Mouse (Mus musculus) lung, embryonic 15.5 days (tissue): ENCODE measurements around the gene Sult2b1. TPM values are rescaled to one million over a fixed set of nuclear protein-coding genes. Genes with fewer than 3 reads are reported as not detected.
A peak's percentile ranks its signal among the peaks of the same experiment; 100 is the strongest.

ENCODE experiments used
- ATAC-seq: fragments of 200-750 bp; cut with Nextera tagmentation; 2 replicates; pipeline ENCODE4 v1.8.0; 2017; ENCODE audit warnings: moderate number of reproducible peaks, borderline replicate concordance; ENCODE audit not compliant: low FRiP score, low TSS enrichment; ENCODE audit errors: extremely low read depth
- H3K27ac ChIP-seq: fragments of 300-500 bp; sonication (generic); 2 replicates; pipeline ENCODE4 v1.5.1; 2015; ENCODE audit warnings: moderate library complexity, mild to moderate bottlenecking, inconsistent platforms
- H3K27me3 ChIP-seq: fragments of 300-500 bp; sonication (generic); 2 replicates; pipeline ENCODE4 v1.6.1; 2015; ENCODE audit warnings: inconsistent platforms
- H3K36me3 ChIP-seq: fragments of 300-500 bp; sonication (generic); 2 replicates; pipeline ENCODE4 v1.6.1; 2015; ENCODE audit warnings: inconsistent platforms
- H3K4me1 ChIP-seq: fragments of 300-500 bp; sonication (generic); 2 replicates; pipeline ENCODE4 v1.6.1; 2015; ENCODE audit warnings: inconsistent platforms
- H3K4me2 ChIP-seq: fragments of 300-500 bp; sonication (generic); 2 replicates; pipeline ENCODE4 v1.6.1; 2015; ENCODE audit warnings: inconsistent platforms, mild to moderate bottlenecking, moderate library complexity
- H3K4me3 ChIP-seq: fragments of 300-500 bp; sonication (generic); 2 replicates; pipeline ENCODE4 v1.5.1; 2015; ENCODE audit warnings: mild to moderate bottlenecking, inconsistent platforms
- H3K9ac ChIP-seq: fragments of 300-500 bp; sonication (generic); 2 replicates; pipeline ENCODE4 v1.6.1; 2015; ENCODE audit warnings: inconsistent platforms
- H3K9me3 ChIP-seq: fragments of 300-500 bp; sonication (generic); 2 replicates; pipeline ENCODE4 v1.6.1; 2016; ENCODE audit warnings: inconsistent platforms
- WGBS: fragments of 180-500 bp; shearing (Covaris S2); methylation state at CpG from one replicate; pipeline ENCODE4 v1.1.7; 2015; 5-methylcytosine and 5-hydroxymethylcytosine counted together
- polyA plus RNA-seq: library from polyadenylated mRNA; unstranded; fragments of >200 nt; fragmentation: Nextera tagmentation; extraction: Ambion mirVana; gene quantifications from 2 replicates; pipeline ENCODE4 v1.2.1, GENCODE M21; 2015

The Sult2b1 gene
- polyA plus RNA-seq, 1 experiment from 2014 or later: 6.1 TPM

DNA sequence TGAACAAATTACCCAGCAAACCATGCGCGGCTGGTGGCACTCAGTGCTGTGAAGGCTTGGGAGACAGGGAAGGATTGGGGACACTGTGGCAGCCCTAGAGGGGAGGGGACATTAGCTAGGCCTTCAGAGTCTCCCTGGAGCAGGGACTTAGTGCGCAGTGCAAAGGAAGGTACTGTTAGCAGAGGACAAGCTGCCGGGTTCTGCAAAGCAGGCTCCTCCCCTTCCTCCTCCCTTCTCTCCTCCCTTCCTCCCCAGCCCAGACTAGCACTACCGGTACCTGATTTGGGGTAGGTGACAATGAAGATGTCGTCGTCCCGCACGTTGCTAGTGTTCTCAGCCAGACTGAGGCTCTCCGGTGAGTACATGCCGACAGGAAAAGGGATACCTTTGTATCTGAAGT is 42.7 kb downstream of the Sult2b1 start:
- WGBS: 28% methylated on average over 11 of the region's 11 CpGs
- peak overlapping the region; percentile 53 for H3K4me2 ChIP-seq
- 0 out of 2 replicates have a peak, but pooled peaks have one; percentile 66 for ATAC-seq
- no peaks in the 10 kb centered on the region for H3K9me3 ChIP-seq
- peaks cover 9% of the 10 kb centered on the region; the same call in 1 of the 2 replicates for H3K4me1 ChIP-seq
- H3K9ac ChIP-seq: no peak overlapping the region
- H3K27ac ChIP-seq: 0 out of 2 replicates have a peak overlapping the region, but pooled peaks have one; percentile 0
- no peaks in the 10 kb centered on the region for H3K27me3 ChIP-seq
- H3K36me3 ChIP-seq: no peaks in the 10 kb centered on the region
- peak overlapping the region; percentile 33 for H3K4me3 ChIP-seq

- Histone ChIP-seq H3K4me3 (no peak overlapping the region), H3K4me1 (peaks cover 9% of the 10 kb centered on the region; the same call in 1 of the 2 replicates), H3K27ac (no peak overlapping the region), H3K9ac (no peak overlapping the region), H3K36me3 (no peaks in the 10 kb centered on the region), H3K9me3 (no peaks in the 10 kb centered on the region), H3K27me3 (no peaks in the 10 kb centered on the region), H3K4me2 (peak overlapping the region; percentile 53)
- no peak for ATAC-seq
- 77% methylated on average over 12 of the region's 12 CpGs for WGBS
Observed at GRCm38 (mm10) chr7:45741308-45741707, 43.2 kb downstream of the Sult2b1 start.

DNA sequence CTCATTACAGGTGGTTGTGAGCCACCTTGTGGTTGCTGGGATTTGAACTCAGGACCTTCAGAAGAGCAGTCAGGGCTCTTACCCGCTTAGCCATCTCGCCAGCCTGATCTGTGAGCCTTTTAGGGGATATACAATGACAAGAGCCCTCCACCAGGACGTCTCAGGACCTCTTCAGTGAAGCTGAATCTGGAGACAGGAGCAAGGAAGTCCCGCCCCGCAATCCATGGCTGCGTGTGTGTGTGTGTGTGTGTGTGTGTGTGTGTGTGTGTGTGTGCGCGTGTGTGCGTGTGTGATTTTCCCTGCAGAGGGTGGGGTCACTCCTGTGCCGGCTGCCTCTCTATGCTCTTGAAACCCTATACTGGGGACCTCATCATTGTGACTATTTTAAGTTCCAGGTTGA is 44.6 kb downstream of the Sult2b1 start:
- Histone ChIP-seq H3K9ac (no peak overlapping the region), H3K4me1 (peaks cover 9% of the 10 kb centered on the region; the same call in 1 of the 2 replicates), H3K27me3 (no peaks in the 10 kb centered on the region), H3K9me3 (no peaks in the 10 kb centered on the region), H3K4me3 (no peak overlapping the region), H3K27ac (no peak overlapping the region), H3K4me2 (no peak overlapping the region), H3K36me3 (no peaks in the 10 kb centered on the region)
- no peak for ATAC-seq
- WGBS: 57% methylated on average over 10 of the region's 10 CpGs

DNA sequence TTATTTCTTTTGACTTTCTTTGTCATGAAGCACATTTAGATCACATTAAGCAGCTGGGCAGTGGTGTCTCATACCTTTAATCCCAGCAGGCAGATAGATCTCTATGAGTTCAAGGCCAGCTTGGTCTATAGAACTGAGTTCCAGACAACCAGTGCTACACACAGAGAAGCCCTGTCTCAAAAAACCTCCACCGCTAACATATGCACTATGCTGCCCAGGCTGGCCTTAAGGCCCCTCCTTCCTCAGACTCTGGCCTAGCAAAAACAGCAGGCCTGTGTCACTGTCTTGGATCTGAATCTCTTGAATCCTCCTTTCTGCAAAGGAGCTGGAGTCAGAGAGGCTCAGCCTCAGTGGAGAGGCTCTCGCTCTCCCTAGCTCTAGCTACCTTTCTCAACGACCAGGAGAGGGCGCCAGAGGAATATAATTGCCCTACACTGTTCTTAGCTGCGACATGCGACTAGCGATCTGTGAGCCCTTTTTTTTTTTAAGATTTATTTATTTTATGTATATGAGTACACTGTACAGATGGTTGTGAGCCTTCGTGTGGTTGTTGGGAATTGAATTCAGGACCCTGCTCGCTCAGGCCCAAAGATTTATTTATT is 45.2 kb downstream of the Sult2b1 start:
- Histone ChIP-seq H3K4me2 (no peak overlapping the region), H3K27ac (no peak overlapping the region), H3K9me3 (no peaks in the 10 kb centered on the region), H3K4me3 (no peak overlapping the region), H3K27me3 (no peaks in the 10 kb centered on the region), H3K4me1 (peaks cover 9% of the 10 kb centered on the region; the same call in 1 of the 2 replicates), H3K9ac (no peak overlapping the region), H3K36me3 (no peaks in the 10 kb centered on the region)
- 7% methylated on average over 9 of the region's 9 CpGs for WGBS
- peak; percentile 73 for ATAC-seq

GRCm38 (mm10) chr7:45733477-45733876 is 51.0 kb downstream of the Sult2b1 start:
- no peak overlapping the region for H3K27ac ChIP-seq
- peaks cover 9% of the 10 kb centered on the region; the same call in 1 of the 2 replicates for H3K4me1 ChIP-seq
- H3K27me3 ChIP-seq: no peaks in the 10 kb centered on the region
- no peak overlapping the region for H3K4me3 ChIP-seq
- no peak for ATAC-seq
- WGBS: 74% methylated on average over 5 of the region's 5 CpGs
- peaks cover 3% of the 10 kb centered on the region; the same call in 1 of the 2 replicates for H3K36me3 ChIP-seq
- H3K4me2 ChIP-seq: no peak overlapping the region
- H3K9ac ChIP-seq: no peak overlapping the region
- H3K9me3 ChIP-seq: no peaks in the 10 kb centered on the region

GRCm38 (mm10) chr7:45730727-45731431 is 53.6 kb downstream of the Sult2b1 start:
- H3K9me3 ChIP-seq: no peaks in the 10 kb centered on the region
- no peak overlapping the region for H3K27ac ChIP-seq
- no peak overlapping the region for H3K4me3 ChIP-seq
- H3K4me2 ChIP-seq: no peak overlapping the region
- no peaks in the 10 kb centered on the region for H3K27me3 ChIP-seq
- peaks cover 14% of the 10 kb centered on the region for H3K36me3 ChIP-seq
- peaks cover 9% of the 10 kb centered on the region; the same call in 1 of the 2 replicates for H3K4me1 ChIP-seq
- ATAC-seq: peak; percentile 31; the same call in 1 of the 2 replicates
- H3K9ac ChIP-seq: no peak overlapping the region
- WGBS: 16% methylated on average over 16 of the region's 16 CpGs

GRCm38 (mm10) chr7:45727625-45728024 is 56.8 kb downstream of the Sult2b1 start:
- Histone ChIP-seq H3K4me3 (no peak overlapping the region), H3K27ac (no peak overlapping the region), H3K9ac (no peak overlapping the region), H3K4me2 (no peak overlapping the region), H3K27me3 (no peaks in the 10 kb centered on the region), H3K36me3 (peaks cover 45% of the 10 kb centered on the region), H3K4me1 (peaks cover 9% of the 10 kb centered on the region; the same call in 1 of the 2 replicates), H3K9me3 (no peaks in the 10 kb centered on the region)
- ATAC-seq: no peak
- 61% methylated on average over 3 of the region's 3 CpGs for WGBS

DNA sequence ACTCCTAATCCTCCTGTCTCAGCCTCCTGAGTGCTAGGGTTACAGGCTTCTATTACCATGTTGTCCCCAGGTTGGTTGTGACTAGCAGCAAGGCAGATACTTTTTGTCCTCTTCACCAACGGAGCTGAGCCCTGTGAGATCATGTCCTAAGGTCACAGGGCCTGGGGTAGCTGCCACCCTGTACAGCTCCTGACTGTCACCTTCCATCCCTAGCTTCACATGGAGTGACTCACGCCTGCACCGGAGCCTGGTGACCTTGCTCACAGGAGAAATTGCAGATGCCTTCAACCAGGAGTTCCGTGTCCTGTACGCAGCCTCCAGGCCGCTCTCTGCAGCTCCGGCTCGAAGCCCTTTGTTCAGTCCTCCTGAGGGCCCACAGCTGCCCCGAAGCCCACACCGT is 58.0 kb downstream of the Sult2b1 start:
- no peak overlapping the region for H3K9ac ChIP-seq
- peaks cover 9% of the 10 kb centered on the region; the same call in 1 of the 2 replicates for H3K4me1 ChIP-seq
- H3K9me3 ChIP-seq: no peaks in the 10 kb centered on the region
- H3K4me2 ChIP-seq: no peak overlapping the region
- no peak overlapping the region for H3K4me3 ChIP-seq
- no peaks in the 10 kb centered on the region for H3K27me3 ChIP-seq
- WGBS: 90% methylated on average over 10 of the region's 10 CpGs
- peaks cover 57% of the 10 kb centered on the region for H3K36me3 ChIP-seq
- H3K27ac ChIP-seq: no peak overlapping the region
- ATAC-seq: no peak

DNA sequence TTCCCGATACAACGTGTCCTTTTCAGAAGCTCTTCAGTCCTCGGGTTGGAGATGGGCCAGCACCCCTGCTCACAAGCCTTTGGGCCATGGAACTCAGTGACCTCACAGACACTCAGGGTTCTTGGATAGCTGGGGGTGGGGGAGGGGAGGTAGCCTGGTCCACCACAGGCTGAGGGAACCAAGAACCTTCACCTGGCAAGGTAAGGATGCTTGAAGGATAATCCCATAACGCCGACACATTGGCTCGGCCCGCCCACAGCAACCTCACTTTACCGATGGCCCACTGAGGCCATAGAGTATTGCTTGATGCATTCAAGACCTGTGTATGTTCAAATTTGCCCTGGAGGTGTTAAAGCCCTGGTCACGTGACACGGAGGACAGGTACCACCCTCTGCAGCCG is 58.8 kb downstream of the Sult2b1 start, which contains the start of gene Spaca4:
Gene Spaca4 (minus strand): TSS at position 101 of the 400 bp plus-strand sequence.
- no peaks in the 10 kb centered on the region for H3K27me3 ChIP-seq
- WGBS: 89% methylated on average over 11 of the region's 11 CpGs
- H3K27ac ChIP-seq: no peak within 1 kb of the TSS
- H3K9ac ChIP-seq: no peak within 1 kb of the TSS
- peaks cover 7% of the 10 kb centered on the region for H3K4me1 ChIP-seq
- no peaks in the 10 kb centered on the region for H3K9me3 ChIP-seq
- no peak for ATAC-seq
- H3K4me3 ChIP-seq: no peak within 1 kb of the TSS
- H3K36me3 ChIP-seq: peaks cover 63% of the 10 kb centered on the region
- no peak within 1 kb of the TSS for H3K4me2 ChIP-seq

- Histone ChIP-seq H3K9ac (no peak overlapping the region), H3K4me1 (peaks cover 9% of the 10 kb centered on the region), H3K27me3 (no peaks in the 10 kb centered on the region), H3K4me3 (no peak overlapping the region), H3K36me3 (peaks cover 69% of the 10 kb centered on the region), H3K27ac (no peak overlapping the region), H3K4me2 (no peak overlapping the region), H3K9me3 (no peaks in the 10 kb centered on the region)
- ATAC-seq: no peak
- WGBS: 84% methylated on average over 9 of the region's 9 CpGs
Observed at GRCm38 (mm10) chr7:45725151-45725550, 59.3 kb downstream of the Sult2b1 start.

DNA sequence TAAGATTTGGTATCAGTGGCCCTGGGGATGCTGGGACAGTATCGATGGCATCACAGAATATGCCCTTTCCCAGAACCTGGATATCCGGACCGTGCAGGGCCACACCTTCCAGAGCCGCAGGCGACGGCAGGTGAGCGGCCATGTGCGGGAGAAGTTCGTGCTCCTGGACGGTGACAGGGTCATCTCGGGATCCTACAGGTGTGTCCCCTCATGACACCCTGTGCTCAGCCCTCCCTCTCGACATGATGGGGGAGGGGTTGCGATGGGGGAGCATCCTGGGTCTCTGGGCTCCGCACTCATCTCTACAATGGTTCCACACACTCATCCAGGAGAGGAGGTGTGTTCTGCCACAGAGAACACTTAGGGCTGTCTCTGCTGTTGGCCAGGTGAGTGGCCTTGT is 60.7 kb downstream of the Sult2b1 start:
- Histone ChIP-seq H3K9me3 (no peaks in the 10 kb centered on the region), H3K27ac (no peak overlapping the region), H3K9ac (no peak overlapping the region), H3K27me3 (no peaks in the 10 kb centered on the region), H3K4me2 (no peak overlapping the region), H3K4me3 (no peak overlapping the region), H3K4me1 (peaks cover 23% of the 10 kb centered on the region), H3K36me3 (peaks cover 78% of the 10 kb centered on the region)
- no peak for ATAC-seq
- WGBS: 91% methylated on average over 14 of the region's 14 CpGs

- no peak overlapping the region for H3K4me2 ChIP-seq
- ATAC-seq: no peak
- WGBS: 84% methylated on average over 4 of the region's 4 CpGs
- no peak overlapping the region for H3K27ac ChIP-seq
- H3K9me3 ChIP-seq: no peaks in the 10 kb centered on the region
- H3K36me3 ChIP-seq: peaks cover 76% of the 10 kb centered on the region
- H3K4me1 ChIP-seq: peaks cover 24% of the 10 kb centered on the region
- H3K27me3 ChIP-seq: no peaks in the 10 kb centered on the region
- no peak overlapping the region for H3K4me3 ChIP-seq
- no peak overlapping the region for H3K9ac ChIP-seq
Observed at GRCm38 (mm10) chr7:45723301-45723700, 61.2 kb downstream of the Sult2b1 start.
